Mouse (Mus musculus) kidney, embryonic 16.5 days (tissue): Measurements from ENCODE around the gene Ager. TPM values are rescaled to one million over a fixed set of nuclear protein-coding genes. Genes with fewer than 3 reads are reported as not detected.

Source experiments
- ATAC-seq: fragments of 200-750 bp; cut with Nextera tagmentation; 2 replicates; pipeline ENCODE4 v1.8.0; 2017; ENCODE audit warnings: moderate TSS enrichment; ENCODE audit not compliant: low FRiP score, low TSS enrichment
- H3K27ac ChIP-seq: fragments of 300-500 bp; sonication (generic); 2 replicates; pipeline ENCODE4 v1.5.1; 2014; ENCODE audit warnings: low read length
- H3K27me3 ChIP-seq: fragments of 300-500 bp; sonication (generic); 2 replicates; pipeline ENCODE4 v1.6.1; 2014; ENCODE audit warnings: low read length, control low read depth, mixed read lengths; ENCODE audit not compliant: insufficient read depth
- H3K36me3 ChIP-seq: fragments of 300-500 bp; sonication (generic); 2 replicates; pipeline ENCODE4 v1.6.1; 2014; ENCODE audit warnings: low read length, control low read depth, mixed read lengths; ENCODE audit not compliant: insufficient read depth
- H3K4me1 ChIP-seq: fragments of 300-500 bp; sonication (generic); 2 replicates; pipeline ENCODE4 v1.6.1; 2014; ENCODE audit warnings: low read length, control low read depth, mixed read lengths; ENCODE audit not compliant: insufficient read depth
- H3K4me2 ChIP-seq: fragments of 300-500 bp; sonication (generic); replicated peaks from 2 replicates; pipeline ENCODE4 v1.6.1; 2014; ENCODE audit warnings: low read depth, low read length
- H3K4me3 ChIP-seq: fragments of 300-500 bp; sonication (generic); 2 replicates; pipeline ENCODE4 v1.5.1; 2014; ENCODE audit warnings: mild to moderate bottlenecking, low read length
- H3K9ac ChIP-seq: fragments of 300-500 bp; sonication (generic); replicated peaks from 2 replicates; pipeline ENCODE4 v1.6.1; 2014; ENCODE audit warnings: low read length
- H3K9me3 ChIP-seq: fragments of 300-500 bp; sonication (generic); 2 replicates; pipeline ENCODE4 v1.6.1; 2016; ENCODE audit warnings: low read length, control low read depth
- WGBS: fragments of 180-500 bp; shearing (Covaris S2); extraction: QIAGEN DNeasy Blood & Tissue Kit; methylation state at CpG from one replicate; pipeline ENCODE4 v1.1.7; 2014; 5-methylcytosine and 5-hydroxymethylcytosine counted together
- polyA plus RNA-seq: library from polyadenylated mRNA; unstranded; fragments of >200 nt; fragmentation: Nextera tagmentation; extraction: Ambion mirVana; gene quantifications from 2 replicates; pipeline ENCODE4 v1.2.1, GENCODE M21; 2015

The Ager gene
- polyA plus RNA-seq, 1 experiment from 2014 or later, result 16.8 TPM

GRCm38 (mm10) chr17:34637459-34637858 is 39.8 kb downstream of the Ager start:
- Histone ChIP-seq H3K4me2 (no peak overlapping the region), H3K36me3 (no peaks in the 10 kb centered on the region), H3K9ac (no peak overlapping the region), H3K4me1 (peaks cover 8% of the 10 kb centered on the region; the same call in 1 of the 2 replicates), H3K9me3 (no peaks in the 10 kb centered on the region), H3K27me3 (no peaks in the 10 kb centered on the region), H3K27ac (no peak overlapping the region), H3K4me3 (no peak overlapping the region)
- WGBS, result 63% methylated on average over 3 of the region's 3 CpGs
- ATAC-seq, result no peak

- no peak overlapping the region for H3K27ac ChIP-seq
- H3K27me3 ChIP-seq, result no peaks in the 10 kb centered on the region
- H3K9ac ChIP-seq, result no peak overlapping the region
- no peak for ATAC-seq
- peaks cover 8% of the 10 kb centered on the region; the same call in 1 of the 2 replicates for H3K4me1 ChIP-seq
- 71% methylated on average over 7 of the region's 7 CpGs for WGBS
- H3K36me3 ChIP-seq, result no peaks in the 10 kb centered on the region
- no peaks in the 10 kb centered on the region for H3K9me3 ChIP-seq
- no peak overlapping the region for H3K4me3 ChIP-seq
- no peak overlapping the region for H3K4me2 ChIP-seq
Measured at GRCm38 (mm10) chr17:34639461-34640255, 42.0 kb downstream of the Ager start.

GRCm38 (mm10) chr17:34640778-34641601 is 43.3 kb downstream of the Ager start:
- H3K9ac ChIP-seq, result peak overlapping the region; percentile 32
- peaks cover 18% of the 10 kb centered on the region for H3K4me1 ChIP-seq
- 12% methylated on average over 11 of the region's 11 CpGs for WGBS
- no peaks in the 10 kb centered on the region for H3K9me3 ChIP-seq
- H3K4me3 ChIP-seq, result no peak overlapping the region
- 0 out of 2 replicates have a peak overlapping the region, but pooled peaks have one; percentile 3 for H3K4me2 ChIP-seq
- H3K27ac ChIP-seq, result peak overlapping the region; percentile 76
- H3K36me3 ChIP-seq, result no peaks in the 10 kb centered on the region
- 0 out of 2 replicates have a peak, but pooled peaks have one; percentile 23 for ATAC-seq
- H3K27me3 ChIP-seq, result no peaks in the 10 kb centered on the region

- ATAC-seq, result no peak
- 80% methylated on average over 3 of the region's 3 CpGs for WGBS
- no peak overlapping the region for H3K9ac ChIP-seq
- peaks cover 20% of the 10 kb centered on the region for H3K4me1 ChIP-seq
- no peak overlapping the region for H3K4me2 ChIP-seq
- no peaks in the 10 kb centered on the region for H3K9me3 ChIP-seq
- H3K27me3 ChIP-seq, result no peaks in the 10 kb centered on the region
- H3K36me3 ChIP-seq, result no peaks in the 10 kb centered on the region
- H3K27ac ChIP-seq, result no peak overlapping the region
- H3K4me3 ChIP-seq, result no peak overlapping the region
Measured at GRCm38 (mm10) chr17:34641945-34642344, 44.3 kb downstream of the Ager start.

GRCm38 (mm10) chr17:34643379-34643778 is 45.7 kb downstream of the Ager start:
- Histone ChIP-seq H3K4me3 (no peak overlapping the region), H3K4me1 (peaks cover 29% of the 10 kb centered on the region), H3K9ac (no peak overlapping the region), H3K4me2 (no peak overlapping the region), H3K27ac (no peak overlapping the region), H3K27me3 (no peaks in the 10 kb centered on the region), H3K36me3 (no peaks in the 10 kb centered on the region), H3K9me3 (no peaks in the 10 kb centered on the region)
- no peak for ATAC-seq
- WGBS, result 89% methylated on average over 4 of the region's 4 CpGs

- no peak overlapping the region for H3K9ac ChIP-seq
- ATAC-seq, result no peak
Measured at GRCm38 (mm10) chr17:34643944-34644343, 46.3 kb downstream of the Ager start.

GRCm38 (mm10) chr17:34644608-34645007 is 46.9 kb downstream of the Ager start, which contains the start of gene Fkbpl:
Gene Fkbpl, plus strand, starts transcription at chr17:34644764.
- H3K36me3 ChIP-seq, result peaks cover 6% of the 10 kb centered on the region; the same call in 1 of the 2 replicates
- peak within 1 kb of the TSS; percentile 76 for H3K4me2 ChIP-seq
- H3K27ac ChIP-seq, result peak within 1 kb of the TSS; percentile 81
- peak within 1 kb of the TSS; percentile 72 for H3K4me3 ChIP-seq
- peak; percentile 76 for ATAC-seq
- peak within 1 kb of the TSS; percentile 82 for H3K9ac ChIP-seq
- no peaks in the 10 kb centered on the region for H3K9me3 ChIP-seq
- 0% methylated on average over 16 of the region's 16 CpGs for WGBS
- H3K27me3 ChIP-seq, result no peaks in the 10 kb centered on the region
- H3K4me1 ChIP-seq, result peaks cover 32% of the 10 kb centered on the region

More at GRCm38 (mm10) chr17:34643944-34644343, 46.3 kb downstream of the Ager start:
- Histone ChIP-seq H3K4me3 (no peak overlapping the region), H3K4me2 (no peak overlapping the region), H3K4me1 (peaks cover 32% of the 10 kb centered on the region), H3K27ac (no peak overlapping the region), H3K27me3 (no peaks in the 10 kb centered on the region), H3K36me3 (0 out of 2 replicates have a peak, but pooled peaks cover under 1% of the 10 kb centered on the region), H3K9me3 (no peaks in the 10 kb centered on the region)
- WGBS, result 82% methylated on average over 10 of the region's 10 CpGs

GRCm38 (mm10) chr17:34645256-34645829 is 47.7 kb downstream of the Ager start:
- Histone ChIP-seq H3K4me2 (peak overlapping the region; percentile 76), H3K36me3 (peaks cover 11% of the 10 kb centered on the region), H3K9ac (peak overlapping the region; percentile 82), H3K4me1 (peaks cover 32% of the 10 kb centered on the region), H3K9me3 (no peaks in the 10 kb centered on the region), H3K4me3 (peak overlapping the region; percentile 72), H3K27me3 (no peaks in the 10 kb centered on the region), H3K27ac (peak overlapping the region; percentile 81)
- WGBS, result 37% methylated on average over 10 of the region's 10 CpGs
- no peak for ATAC-seq

- WGBS, result 89% methylated on average over 30 of the region's 30 CpGs
- no peak for ATAC-seq
- no peak overlapping the region for H3K27ac ChIP-seq
Measured at GRCm38 (mm10) chr17:34645831-34646511, 48.3 kb downstream of the Ager start.

More at GRCm38 (mm10) chr17:34645831-34646511, 48.3 kb downstream of the Ager start:
- Histone ChIP-seq H3K36me3 (peaks cover 16% of the 10 kb centered on the region), H3K9ac (no peak overlapping the region), H3K4me2 (peak overlapping the region; percentile 76), H3K9me3 (no peaks in the 10 kb centered on the region), H3K4me3 (no peak overlapping the region), H3K4me1 (peaks cover 28% of the 10 kb centered on the region), H3K27me3 (no peaks in the 10 kb centered on the region)
